Mouse (Mus musculus): ENCODE data around the gene Psmg4. TPM values are rescaled to one million over a fixed set of nuclear protein-coding genes. Genes with fewer than 3 reads are reported as not detected.

Gene Psmg4
- polyA plus RNA-seq, 1 experiment: 30.1 TPM

GRCm38 (mm10) chr13:34129485-34130225 is 33.1 kb upstream of the Psmg4 start:
- Histone ChIP-seq H3K4me3 (ENCODE audit: insufficient read depth, low read length) (peak overlapping the region; percentile 72), H3K27ac (ENCODE audit: insufficient read depth, low read depth, low read length) (no peak overlapping the region)

GRCm38 (mm10) chr13:34130226-34130731 is 32.5 kb upstream of the Psmg4 start, which contains the start of gene Tubb2b:
Gene Tubb2b (minus strand): TSS chr13:34130466.
- 0 out of 2 replicates have a peak, but pooled peaks have one; percentile 2 for TF ChIP-seq CTCF (IDR thresholded peaks at IDR 0.05; ENCODE audit: low read depth, low read length)
- no peak for TF ChIP-seq POLR2A (IDR thresholded peaks at IDR 0.05; ENCODE audit: borderline replicate concordance, low read depth, low read length)

More at GRCm38 (mm10) chr13:34129485-34130225, 33.1 kb upstream of the Psmg4 start:
- peaks cover 11% of the 10 kb centered on the region; the same call in 1 of the 2 replicates for H3K4me1 ChIP-seq (ENCODE audit: control insufficient read depth, insufficient read depth, low read length)
- TF ChIP-seq POLR2A (IDR thresholded peaks at IDR 0.05; ENCODE audit: borderline replicate concordance, low read depth, low read length) (no peak), CTCF (IDR thresholded peaks at IDR 0.05; ENCODE audit: low read depth, low read length) (no peak)

DNA sequence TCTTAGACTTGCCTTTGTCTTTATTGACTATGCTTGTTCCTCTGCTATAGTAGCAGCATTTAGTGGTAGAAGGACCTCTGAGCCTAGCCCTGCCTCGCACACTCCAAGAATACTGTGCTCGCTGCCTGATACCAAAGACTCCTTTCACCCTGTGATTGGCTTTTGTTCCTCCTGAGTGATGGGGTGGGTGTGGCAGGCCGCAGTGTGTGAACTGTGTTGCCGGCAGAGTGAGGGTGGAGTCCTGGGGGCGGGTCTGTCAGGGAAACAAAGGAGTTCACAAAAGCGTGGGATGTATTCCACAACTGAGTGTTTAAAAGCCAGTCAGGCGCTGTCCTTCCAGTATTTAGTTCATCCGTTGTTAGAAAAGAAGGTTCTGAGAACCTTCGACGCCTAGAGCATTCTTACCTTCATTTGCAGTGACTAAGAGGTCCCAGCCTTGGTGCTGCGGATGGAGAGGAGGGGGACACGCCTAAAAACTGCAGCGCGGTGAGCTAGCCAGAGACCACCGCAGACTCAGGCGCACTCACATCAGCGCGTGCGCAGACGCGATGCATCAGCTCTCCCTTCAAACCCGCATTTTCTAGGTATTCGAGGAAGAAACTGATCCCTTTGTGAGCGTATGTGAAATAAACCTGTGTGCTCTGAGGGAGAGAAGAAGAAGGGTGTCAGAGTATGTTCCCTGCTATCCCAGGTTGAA is 31.6 kb upstream of the Psmg4 start:
- peak overlapping the region; percentile 72 for H3K4me3 ChIP-seq (ENCODE audit: insufficient read depth, low read length)
- H3K27ac ChIP-seq (ENCODE audit: insufficient read depth, low read depth, low read length): no peak overlapping the region
- H3K4me1 ChIP-seq (ENCODE audit: control insufficient read depth, insufficient read depth, low read length): peaks cover 11% of the 10 kb centered on the region; the same call in 1 of the 2 replicates
- TF ChIP-seq POLR2A (IDR thresholded peaks at IDR 0.05; ENCODE audit: borderline replicate concordance, low read depth, low read length) (no peak), CTCF (IDR thresholded peaks at IDR 0.05; ENCODE audit: low read depth, low read length) (no peak)

More at GRCm38 (mm10) chr13:34130226-34130731, 32.5 kb upstream of the Psmg4 start, which contains the start of gene Tubb2b:
- H3K27ac ChIP-seq (ENCODE audit: insufficient read depth, low read depth, low read length): no peak within 1 kb of the TSS
- peak within 1 kb of the TSS; percentile 72 for H3K4me3 ChIP-seq (ENCODE audit: insufficient read depth, low read length)
- H3K4me1 ChIP-seq (ENCODE audit: control insufficient read depth, insufficient read depth, low read length): peaks cover 11% of the 10 kb centered on the region; the same call in 1 of the 2 replicates

- no peak for TF ChIP-seq POLR2A (IDR thresholded peaks at IDR 0.05; ENCODE audit: borderline replicate concordance, low read depth, low read length)
- no peak for TF ChIP-seq CTCF (IDR thresholded peaks at IDR 0.05; ENCODE audit: low read depth, low read length)
- Histone ChIP-seq H3K4me1 (ENCODE audit: control insufficient read depth, insufficient read depth, low read length) (peaks cover 11% of the 10 kb centered on the region; the same call in 1 of the 2 replicates), H3K4me3 (ENCODE audit: insufficient read depth, low read length) (peak overlapping the region; percentile 72), H3K27ac (ENCODE audit: insufficient read depth, low read depth, low read length) (no peak overlapping the region)
These were observed 31.1 kb upstream of the Psmg4 start for GRCm38 (mm10) chr13:34131708-34132060.

- Histone ChIP-seq H3K4me1 (ENCODE audit: control insufficient read depth, insufficient read depth, low read length) (peaks cover 11% of the 10 kb centered on the region; the same call in 1 of the 2 replicates), H3K4me3 (ENCODE audit: insufficient read depth, low read length) (peak overlapping the region; percentile 12), H3K27ac (ENCODE audit: insufficient read depth, low read depth, low read length) (no peak overlapping the region)
- no peak for TF ChIP-seq POLR2A (IDR thresholded peaks at IDR 0.05; ENCODE audit: borderline replicate concordance, low read depth, low read length)
- TF ChIP-seq CTCF (IDR thresholded peaks at IDR 0.05; ENCODE audit: low read depth, low read length): no peak
These were observed 30.5 kb upstream of the Psmg4 start for GRCm38 (mm10) chr13:34132299-34132698.

DNA sequence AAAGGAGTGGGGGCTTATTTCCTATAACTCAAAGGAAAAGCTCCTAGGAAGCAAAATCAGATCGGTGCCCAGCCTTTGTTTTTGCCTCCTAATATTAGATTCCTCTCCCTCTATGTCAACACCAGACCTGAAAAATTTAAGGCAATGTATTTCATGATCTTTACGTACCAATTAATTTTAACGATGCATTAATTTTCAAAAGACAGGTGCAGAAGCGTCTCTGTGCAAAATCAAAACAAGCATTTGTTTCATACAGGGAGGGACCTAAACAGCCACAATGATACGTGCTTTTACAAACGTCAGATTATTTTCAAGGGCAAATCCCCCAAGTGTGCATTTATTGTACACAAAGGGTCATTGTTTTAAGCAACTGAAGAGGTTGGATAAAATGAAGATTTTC is 29.9 kb upstream of the Psmg4 start:
- Histone ChIP-seq H3K4me3 (ENCODE audit: insufficient read depth, low read length) (no peak overlapping the region), H3K4me1 (ENCODE audit: control insufficient read depth, insufficient read depth, low read length) (peaks cover 11% of the 10 kb centered on the region; the same call in 1 of the 2 replicates), H3K27ac (ENCODE audit: insufficient read depth, low read depth, low read length) (no peak overlapping the region)
- no peak for TF ChIP-seq CTCF (IDR thresholded peaks at IDR 0.05; ENCODE audit: low read depth, low read length)
- no peak for TF ChIP-seq POLR2A (IDR thresholded peaks at IDR 0.05; ENCODE audit: borderline replicate concordance, low read depth, low read length)

DNA sequence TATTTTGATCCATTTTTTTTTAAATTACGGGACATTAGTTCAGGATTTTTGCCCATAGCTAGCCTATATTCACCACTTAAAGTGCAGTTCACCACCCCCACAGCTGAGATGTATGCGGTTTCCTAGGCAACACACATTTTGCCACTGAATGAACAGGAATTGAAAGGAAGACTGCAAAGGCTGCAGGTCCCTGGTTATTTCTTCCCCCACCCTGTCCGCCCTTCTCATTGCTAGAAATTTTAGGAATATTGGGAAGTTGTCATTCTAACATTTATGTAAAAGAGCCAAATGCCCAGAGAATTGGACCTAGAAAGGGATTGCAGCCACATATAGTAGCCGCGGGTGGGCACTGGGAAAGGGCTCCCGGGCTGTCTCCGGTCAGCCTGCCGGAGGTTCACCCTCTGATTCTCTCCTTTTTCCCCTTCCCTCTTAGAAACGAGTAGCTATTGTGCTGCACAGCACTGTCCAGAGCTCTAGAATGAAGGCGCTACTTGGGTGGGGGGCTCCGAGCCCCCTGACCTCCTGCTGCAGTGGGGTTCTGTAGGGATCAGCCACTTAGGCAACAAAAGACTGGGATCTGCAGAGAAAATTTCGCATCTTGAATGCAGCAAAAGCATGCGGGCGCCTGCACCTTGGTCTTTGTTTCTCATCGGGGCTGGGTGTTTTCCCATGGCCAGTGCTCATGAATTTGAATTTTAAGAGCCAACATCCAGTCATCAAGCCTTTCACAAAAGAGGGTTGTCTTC is 29.3 kb upstream of the Psmg4 start:
- H3K4me1 ChIP-seq (ENCODE audit: control insufficient read depth, insufficient read depth, low read length): peaks cover 11% of the 10 kb centered on the region; the same call in 1 of the 2 replicates
- TF ChIP-seq POLR2A (IDR thresholded peaks at IDR 0.05; ENCODE audit: borderline replicate concordance, low read depth, low read length) (no peak), CTCF (IDR thresholded peaks at IDR 0.05; ENCODE audit: low read depth, low read length) (no peak)
- H3K27ac ChIP-seq (ENCODE audit: insufficient read depth, low read depth, low read length): no peak overlapping the region
- no peak overlapping the region for H3K4me3 ChIP-seq (ENCODE audit: insufficient read depth, low read length)

- H3K4me3 ChIP-seq (ENCODE audit: insufficient read depth, low read length): no peak overlapping the region
- TF ChIP-seq POLR2A (IDR thresholded peaks at IDR 0.05; ENCODE audit: borderline replicate concordance, low read depth, low read length) (no peak), CTCF (IDR thresholded peaks at IDR 0.05; ENCODE audit: low read depth, low read length) (no peak)
- no peak overlapping the region for H3K27ac ChIP-seq (ENCODE audit: insufficient read depth, low read depth, low read length)
- H3K4me1 ChIP-seq (ENCODE audit: control insufficient read depth, insufficient read depth, low read length): peaks cover 11% of the 10 kb centered on the region; the same call in 1 of the 2 replicates
These were observed 28.5 kb upstream of the Psmg4 start for GRCm38 (mm10) chr13:34134276-34134675.

GRCm38 (mm10) chr13:34136605-34137004 is 26.2 kb upstream of the Psmg4 start:
- no peak overlapping the region for H3K4me3 ChIP-seq (ENCODE audit: insufficient read depth, low read length)
- H3K27ac ChIP-seq (ENCODE audit: insufficient read depth, low read depth, low read length): no peak overlapping the region
- 0 out of 2 replicates have a peak, but pooled peaks cover under 1% of the 10 kb centered on the region for H3K4me1 ChIP-seq (ENCODE audit: control insufficient read depth, insufficient read depth, low read length)
- TF ChIP-seq CTCF (IDR thresholded peaks at IDR 0.05; ENCODE audit: low read depth, low read length) (no peak), POLR2A (IDR thresholded peaks at IDR 0.05; ENCODE audit: borderline replicate concordance, low read depth, low read length) (no peak)

Data from bone marrow macrophage, adult 2 months (primary cell).